Mouse (Mus musculus) myocyte (in vitro differentiated cells): ENCODE data around the gene Smtnl1.

Source experiments
- CEBPB ChIP-seq: IDR thresholded peaks from 2 replicates; pipeline ENCODE4 v1.6.1; 2011; ENCODE audit warnings: mild to moderate bottlenecking, moderate library complexity; ENCODE audit not compliant: poor library complexity, insufficient read depth, severe bottlenecking
- E2F4 ChIP-seq: IDR thresholded peaks from one replicate; pipeline ENCODE4 v1.6.1; 2011; ENCODE audit warnings: mild to moderate bottlenecking, control low read depth, moderate library complexity; ENCODE audit not compliant: insufficient read depth
- POLR2A ChIP-seq: IDR thresholded peaks from one replicate; pipeline ENCODE4 v1.6.1; 2011; ENCODE audit warnings: low read depth, mild to moderate bottlenecking, control low read depth, moderate library complexity; ENCODE audit not compliant: insufficient read length

GRCm38 (mm10) chr2:84845226-84845625, 22.8 kb upstream of the Smtnl1 start:
- TF ChIP-seq POLR2A (no peak), CEBPB (no peak), E2F4 (no peak)
